Mouse (Mus musculus) hindbrain, embryonic 14.5 days (tissue): Measurements from ENCODE around the gene Slu7. TPM values are rescaled to one million over a fixed set of nuclear protein-coding genes. Genes with fewer than 3 reads are reported as not detected.

Source experiments
- ATAC-seq: fragments of 200-750 bp; cut with Nextera tagmentation; 2 replicates; pipeline ENCODE4 v1.8.0; 2017; ENCODE audit warnings: moderate number of reproducible peaks, mild to moderate bottlenecking, moderate TSS enrichment, moderate library complexity; ENCODE audit not compliant: low FRiP score
- DNase-seq: peaks from one replicate; pipeline ENCODE4 v3.0.0-alpha.2; 2015; ENCODE audit warnings: low spot score
- H3K27ac ChIP-seq: fragments of 300-500 bp; sonication (generic); 2 replicates; pipeline ENCODE4 v1.5.1; 2014; ENCODE audit warnings: mild to moderate bottlenecking, moderate library complexity
- H3K27me3 ChIP-seq: fragments of 300-500 bp; sonication (generic); 2 replicates; pipeline ENCODE4 v1.6.1; 2014; ENCODE audit warnings: mild to moderate bottlenecking, low read length, mixed read lengths; ENCODE audit not compliant: control insufficient read depth, insufficient read depth
- H3K36me3 ChIP-seq: fragments of 300-500 bp; sonication (generic); replicated peaks from 2 replicates; pipeline ENCODE4 v1.6.1; 2014; ENCODE audit not compliant: control insufficient read depth, insufficient read depth
- H3K4me1 ChIP-seq: fragments of 300-500 bp; sonication (generic); replicated peaks from 2 replicates; pipeline ENCODE4 v1.6.1; 2014; ENCODE audit warnings: antibody characterized with exemption, low read length, mixed read lengths; ENCODE audit not compliant: control insufficient read depth, insufficient read depth
- H3K4me2 ChIP-seq: fragments of 300-500 bp; sonication (generic); replicated peaks from 2 replicates; pipeline ENCODE4 v1.6.1; 2014; ENCODE audit warnings: mild to moderate bottlenecking, moderate library complexity
- H3K4me3 ChIP-seq: fragments of 300-500 bp; sonication (generic); replicated peaks from 2 replicates; pipeline ENCODE4 v1.5.1; 2014; ENCODE audit warnings: mild to moderate bottlenecking, low read length
- H3K9ac ChIP-seq: fragments of 300-500 bp; sonication (generic); 2 replicates; pipeline ENCODE4 v1.6.1; 2014
- H3K9me3 ChIP-seq: fragments of 300-500 bp; sonication (generic); 2 replicates; pipeline ENCODE4 v1.6.1; 2016; ENCODE audit warnings: low read length; ENCODE audit not compliant: control insufficient read depth
- WGBS: fragments of 180-500 bp; shearing (Covaris S2); extraction: QIAGEN DNeasy Blood & Tissue Kit; methylation state at CpG from one replicate; pipeline ENCODE4 v1.1.7; 2014; 5-methylcytosine and 5-hydroxymethylcytosine counted together
- polyA plus RNA-seq: library from polyadenylated mRNA; unstranded; fragments of >200 nt; fragmentation: Nextera tagmentation; extraction: Ambion mirVana; gene quantifications from 2 replicates; pipeline ENCODE4 v1.2.1, GENCODE M21; 2014

The Slu7 gene
- polyA plus RNA-seq, 1 experiment from 2014 or later = 57.0 TPM

DNA sequence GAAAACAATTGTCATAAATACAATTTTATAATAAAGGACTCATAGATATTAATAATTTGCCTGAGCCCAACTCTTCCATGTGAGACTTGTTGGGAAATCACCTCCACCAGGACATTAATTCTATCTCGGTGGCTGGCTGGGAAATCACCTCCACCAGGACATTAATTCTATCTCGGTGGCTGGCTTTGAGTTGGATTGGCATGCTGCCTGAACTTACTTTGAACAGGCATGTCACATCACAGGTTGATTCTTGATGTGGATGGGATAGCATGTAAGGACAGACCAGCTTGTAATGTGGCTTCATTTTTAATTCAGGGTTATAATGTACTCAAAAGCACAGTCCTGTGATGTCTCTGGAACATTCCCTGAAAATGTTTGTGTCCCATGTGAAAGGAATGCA is 16.4 kb downstream of the Slu7 start:
- H3K9me3 ChIP-seq = no peaks in the 10 kb centered on the region
- no peak overlapping the region for H3K27ac ChIP-seq
- DNase-seq = no peak
- H3K4me2 ChIP-seq = no peak overlapping the region
- 84% methylated on average over 2 of the region's 2 CpGs for WGBS
- peaks cover 34% of the 10 kb centered on the region for H3K36me3 ChIP-seq
- H3K4me1 ChIP-seq = no peaks in the 10 kb centered on the region
- H3K9ac ChIP-seq = no peak overlapping the region
- no peak overlapping the region for H3K4me3 ChIP-seq
- no peak for ATAC-seq
- H3K27me3 ChIP-seq = no peaks in the 10 kb centered on the region

GRCm38 (mm10) chr11:43451322-43451721 is 17.8 kb downstream of the Slu7 start:
- no peak for DNase-seq
- Histone ChIP-seq H3K4me2 (no peak overlapping the region), H3K9ac (no peak overlapping the region), H3K4me3 (no peak overlapping the region), H3K36me3 (peaks cover 20% of the 10 kb centered on the region), H3K4me1 (no peaks in the 10 kb centered on the region), H3K27me3 (no peaks in the 10 kb centered on the region), H3K9me3 (no peaks in the 10 kb centered on the region), H3K27ac (no peak overlapping the region)
- no peak for ATAC-seq
- 75% methylated on average over 4 of the region's 4 CpGs for WGBS

- WGBS = 82% methylated on average over 2 of the region's 2 CpGs
- H3K4me3 ChIP-seq = no peak overlapping the region
- no peak overlapping the region for H3K4me2 ChIP-seq
- H3K9ac ChIP-seq = no peak overlapping the region
- no peak for DNase-seq
- no peaks in the 10 kb centered on the region for H3K27me3 ChIP-seq
- H3K9me3 ChIP-seq = no peaks in the 10 kb centered on the region
- no peak for ATAC-seq
- no peak overlapping the region for H3K27ac ChIP-seq
- peaks cover 11% of the 10 kb centered on the region for H3K36me3 ChIP-seq
- no peaks in the 10 kb centered on the region for H3K4me1 ChIP-seq
These were observed 18.7 kb downstream of the Slu7 start for GRCm38 (mm10) chr11:43452266-43452665.

DNA sequence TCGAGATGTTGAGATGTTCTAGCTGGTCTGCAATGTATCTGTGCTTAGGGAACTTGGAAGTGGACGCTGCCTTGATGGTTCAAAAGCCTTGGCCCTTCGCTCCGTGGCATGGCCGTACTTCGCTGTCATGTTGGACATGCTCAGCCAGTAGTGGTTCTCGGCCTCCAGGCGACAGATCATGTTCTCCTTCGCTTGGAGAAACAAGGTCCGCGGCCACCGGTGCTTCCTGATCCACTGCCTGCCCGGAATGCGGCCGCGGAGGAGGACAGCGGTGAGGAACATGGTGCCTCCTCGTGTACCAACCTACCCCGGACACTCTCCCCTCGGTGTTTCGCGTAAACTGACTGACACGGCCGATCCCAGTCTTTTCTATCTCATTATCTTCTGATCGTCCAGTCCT is 29.7 kb downstream of the Slu7 start:
- Histone ChIP-seq H3K9ac (no peak overlapping the region), H3K36me3 (no peaks in the 10 kb centered on the region)
- DNase-seq = no peak

DNA sequence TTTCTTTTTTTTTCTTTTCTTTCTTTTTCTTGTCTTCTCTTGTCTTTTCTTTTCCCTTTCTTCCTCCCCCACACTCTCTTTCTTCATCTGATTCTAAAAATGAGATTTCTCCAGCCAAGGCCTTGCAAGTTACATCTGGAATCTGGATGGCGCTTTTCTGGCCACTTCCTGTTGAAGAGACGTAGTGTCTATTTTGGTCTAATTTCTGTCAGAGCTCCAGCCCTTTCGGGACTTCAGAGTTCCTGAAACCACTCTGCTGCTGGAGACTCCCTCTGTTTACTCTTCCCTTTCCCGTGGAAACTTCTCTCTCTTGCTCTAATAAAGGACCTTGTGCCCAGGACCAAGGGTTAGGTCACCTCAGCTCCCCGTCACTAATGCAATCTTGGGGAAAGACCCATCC is 36.6 kb downstream of the Slu7 start:
- Histone ChIP-seq H3K27me3 (peaks cover 5% of the 10 kb centered on the region; the same call in 1 of the 2 replicates), H3K4me1 (peaks cover 8% of the 10 kb centered on the region; the same call in 1 of the 2 replicates), H3K9me3 (no peaks in the 10 kb centered on the region), H3K4me3 (no peak overlapping the region), H3K36me3 (no peaks in the 10 kb centered on the region), H3K4me2 (no peak overlapping the region), H3K27ac (no peak overlapping the region), H3K9ac (no peak overlapping the region)
- ATAC-seq (no peak), DNase-seq (no peak)
- WGBS = 71% methylated on average over 5 of the region's 5 CpGs

More for the DNA sequence above, 29.7 kb downstream of the Slu7 start:
- H3K27ac ChIP-seq = no peak overlapping the region
- no peak overlapping the region for H3K4me3 ChIP-seq
- H3K9me3 ChIP-seq = no peaks in the 10 kb centered on the region
- no peaks in the 10 kb centered on the region for H3K4me1 ChIP-seq
- H3K27me3 ChIP-seq = no peaks in the 10 kb centered on the region
- no peak for ATAC-seq
- 96% methylated on average over 25 of the region's 25 CpGs for WGBS
- no peak overlapping the region for H3K4me2 ChIP-seq

GRCm38 (mm10) chr11:43470881-43471820 is 37.6 kb downstream of the Slu7 start:
- WGBS = 69% methylated on average over 6 of the region's 6 CpGs
- no peak overlapping the region for H3K27ac ChIP-seq
- H3K4me3 ChIP-seq = no peak overlapping the region
- H3K27me3 ChIP-seq = peaks cover 6% of the 10 kb centered on the region; the same call in 1 of the 2 replicates
- H3K36me3 ChIP-seq = no peaks in the 10 kb centered on the region
- no peak for DNase-seq
- no peak overlapping the region for H3K4me2 ChIP-seq
- peaks cover 8% of the 10 kb centered on the region; the same call in 1 of the 2 replicates for H3K4me1 ChIP-seq
- no peaks in the 10 kb centered on the region for H3K9me3 ChIP-seq
- H3K9ac ChIP-seq = no peak overlapping the region
- no peak for ATAC-seq

DNA sequence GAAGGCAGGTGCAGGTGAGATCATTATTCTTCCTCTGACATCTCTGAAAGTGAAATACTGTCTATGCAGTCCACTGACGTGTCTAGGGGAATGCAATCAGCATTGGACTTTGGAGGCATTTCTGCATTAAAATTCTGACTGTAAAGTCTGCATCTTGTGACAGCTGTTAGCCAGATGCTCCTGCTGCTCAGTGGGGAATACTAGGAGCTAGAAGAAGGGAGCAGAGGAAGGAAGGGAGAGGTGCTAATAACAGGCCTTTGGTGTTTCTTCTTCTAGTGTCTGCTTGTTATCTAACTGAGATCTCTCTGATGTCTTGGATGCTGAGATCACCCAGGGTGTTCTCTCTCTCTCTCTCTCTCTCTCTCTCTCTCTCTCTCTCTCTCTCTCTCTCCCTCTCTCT is 39.6 kb downstream of the Slu7 start:
- no peak for ATAC-seq
- no peak overlapping the region for H3K4me3 ChIP-seq
- no peaks in the 10 kb centered on the region for H3K36me3 ChIP-seq
- no peak overlapping the region for H3K9ac ChIP-seq
- H3K4me1 ChIP-seq = peaks cover 8% of the 10 kb centered on the region; the same call in 1 of the 2 replicates
- no peaks in the 10 kb centered on the region for H3K9me3 ChIP-seq
- 38% methylated on average over 1 of the region's 1 CpGs for WGBS
- H3K4me2 ChIP-seq = no peak overlapping the region
- H3K27me3 ChIP-seq = peaks cover 6% of the 10 kb centered on the region; the same call in 1 of the 2 replicates
- DNase-seq = no peak
- no peak overlapping the region for H3K27ac ChIP-seq

GRCm38 (mm10) chr11:43473635-43474224 is 40.2 kb downstream of the Slu7 start:
- H3K4me1 ChIP-seq = peaks cover 8% of the 10 kb centered on the region; the same call in 1 of the 2 replicates
- H3K4me3 ChIP-seq = peak overlapping the region; percentile 28
- H3K27ac ChIP-seq = no peak overlapping the region; the same call in 1 of the 2 replicates
- H3K9me3 ChIP-seq = no peaks in the 10 kb centered on the region
- peak overlapping the region; percentile 57 for H3K9ac ChIP-seq
- peaks cover 6% of the 10 kb centered on the region; the same call in 1 of the 2 replicates for H3K27me3 ChIP-seq
- DNase-seq (no peak), ATAC-seq (peak; percentile 46; the same call in 1 of the 2 replicates)
- H3K4me2 ChIP-seq = peak overlapping the region; percentile 64
- 43% methylated on average over 15 of the region's 15 CpGs for WGBS
- no peaks in the 10 kb centered on the region for H3K36me3 ChIP-seq

DNA sequence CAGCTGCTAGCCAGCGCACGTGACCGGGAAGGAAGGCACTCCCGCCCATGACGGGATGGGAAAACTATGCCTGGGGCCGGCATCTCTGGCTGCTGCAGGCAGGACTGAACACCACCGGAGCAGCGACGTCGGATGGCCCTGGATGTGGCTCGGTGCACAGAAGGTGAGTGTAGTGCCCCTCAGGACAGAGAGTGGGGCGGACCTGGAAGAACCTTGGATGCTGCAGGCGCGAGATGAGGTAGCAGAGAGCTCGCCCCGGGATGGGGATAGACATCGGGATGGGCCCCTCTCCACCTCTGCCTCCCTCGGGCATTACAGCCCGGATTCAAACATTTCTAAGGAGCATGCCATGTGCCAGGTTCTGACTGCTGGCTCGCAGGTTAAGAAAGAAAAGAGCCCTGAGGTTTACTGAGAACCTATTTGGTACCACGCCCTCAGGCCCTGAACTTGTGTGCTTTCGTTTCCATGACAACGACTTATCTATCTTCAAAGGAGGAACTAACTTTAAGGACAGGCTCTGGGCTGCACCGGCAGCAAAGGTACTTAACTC is 40.8 kb downstream of the Slu7 start, which contains the start of gene C1qtnf2:
Gene C1qtnf2, plus strand, starts transcription at position 52 of the 550 bp plus-strand sequence.
- Histone ChIP-seq H3K27ac (no peak within 1 kb of the TSS; the same call in 1 of the 2 replicates), H3K4me1 (peaks cover 8% of the 10 kb centered on the region; the same call in 1 of the 2 replicates), H3K9ac (peak within 1 kb of the TSS; percentile 57), H3K9me3 (no peaks in the 10 kb centered on the region), H3K27me3 (peaks cover 6% of the 10 kb centered on the region; the same call in 1 of the 2 replicates), H3K4me3 (peak within 1 kb of the TSS; percentile 28), H3K36me3 (no peaks in the 10 kb centered on the region), H3K4me2 (peak within 1 kb of the TSS; percentile 64)
- ATAC-seq = peak; percentile 53; the same call in 1 of the 2 replicates
- WGBS = 4% methylated on average over 24 of the region's 24 CpGs
- no peak for DNase-seq
